24 mouse cellular contexts compared by ENCODE assay signal in the genomic region with DNA sequence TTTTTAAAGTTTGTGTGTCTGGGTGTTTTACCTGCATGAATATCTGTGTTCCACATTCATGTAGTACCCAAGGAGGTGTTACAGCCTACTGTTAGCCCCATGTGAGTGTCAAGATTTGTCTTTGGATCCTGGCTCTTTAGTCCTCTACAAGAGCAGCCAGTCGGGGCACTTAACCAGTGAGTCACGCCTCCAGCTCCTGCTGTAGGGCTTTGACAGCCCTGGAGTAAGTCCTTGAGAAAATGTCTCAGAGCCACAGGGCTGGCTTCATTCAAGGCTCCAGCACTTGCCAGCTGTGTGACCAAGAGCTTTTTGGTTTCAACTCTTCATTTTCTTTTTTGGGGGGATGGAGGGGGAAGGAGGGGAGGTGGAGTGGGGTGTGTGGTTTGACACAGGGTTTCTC. TPM values are rescaled to one million over a fixed set of nuclear protein-coding genes. Genes with fewer than 3 reads are reported as not detected.
A peak's percentile ranks its signal among the peaks of the same experiment; 100 is the strongest.
DNase-seq lines count a peak whose midpoint lies in the region; ATAC-seq and TF ChIP-seq lines count a peak whose summit lies in the region.
"Had no signal": no experiment of that assay in that cellular context is flagged by ENCODE, and none has a peak within 500 bp of the region (broad histone marks: within the 10 kb centered on the region; RNA-seq: fewer than 3 reads in every experiment).

No protein-coding gene starts in this region.

- H3K27ac ChIP-seq in lung, embryonic 16.5 days (ENCODE audit: low read length): no peak overlapping the region
- peak overlapping the region; percentile 98; the same call in 1 of the 2 replicates for H3K27ac ChIP-seq in small intestine, adult 2 months (ENCODE audit: insufficient read depth, low read depth, low read length)
- H3K27ac ChIP-seq: embryonic facial prominence, embryonic 10.5 days; forebrain, embryonic 13.5 days; heart, embryonic 13.5 days; hindbrain, embryonic 15.5 days; kidney, postnatal 0 days; left cerebral cortex, adult 2 months; limb, embryonic 12.5 days; liver, embryonic 12.5 days had no signal

- H3K27me3 ChIP-seq in lung, embryonic 16.5 days (ENCODE audit: control insufficient read depth, insufficient read depth, low read depth, low read length): no peaks in the 10 kb centered on the region
- no peaks in the 10 kb centered on the region for H3K27me3 ChIP-seq in small intestine, adult 2 months (ENCODE audit: control insufficient read depth, insufficient read depth, low read length)
- H3K27me3 ChIP-seq: forebrain, embryonic 13.5 days; heart, embryonic 13.5 days; hindbrain, embryonic 15.5 days; limb, embryonic 12.5 days; liver, embryonic 12.5 days had no signal

- peak; percentile 82 for ATAC-seq in lung, embryonic 16.5 days (ENCODE audit: low read depth)
- ATAC-seq: forebrain, embryonic 13.5 days; liver, embryonic 12.5 days had no signal

- no peak overlapping the region for H3K9ac ChIP-seq in lung, embryonic 16.5 days (ENCODE audit: low read length)
- H3K9ac ChIP-seq: forebrain, embryonic 13.5 days; heart, embryonic 13.5 days; hindbrain, embryonic 15.5 days; limb, embryonic 12.5 days; liver, embryonic 12.5 days had no signal

- peaks cover 9% of the 10 kb centered on the region for H3K4me1 ChIP-seq in lung, embryonic 16.5 days (replicated peaks; ENCODE audit: control insufficient read depth, insufficient read depth, low read length)
- H3K4me1 ChIP-seq in small intestine, adult 2 months (ENCODE audit: control insufficient read depth, insufficient read depth, insufficient read length, low read length): peaks cover 16% of the 10 kb centered on the region; the same call in 1 of the 2 replicates
- H3K4me1 ChIP-seq: embryonic facial prominence, embryonic 10.5 days; forebrain, embryonic 13.5 days; hindbrain, embryonic 15.5 days; limb, embryonic 12.5 days had no signal

- TF ChIP-seq CTCF in small intestine, adult 2 months (IDR thresholded peaks at IDR 0.05; ENCODE audit: extremely low read depth, insufficient read length, insufficient replicate concordance, low read depth, low read length): no peak

- H3K4me3 ChIP-seq in lung, embryonic 16.5 days (ENCODE audit: low read length): no peak overlapping the region
- H3K4me3 ChIP-seq in small intestine, adult 2 months (ENCODE audit: low read depth, low read length): no peak overlapping the region
- H3K4me3 ChIP-seq: embryonic facial prominence, embryonic 10.5 days; forebrain, embryonic 13.5 days; heart, embryonic 13.5 days; hindbrain, embryonic 15.5 days; left cerebral cortex, adult 2 months; limb, embryonic 12.5 days; liver, embryonic 12.5 days had no signal

- no peaks in the 10 kb centered on the region for H3K9me3 ChIP-seq in lung, embryonic 16.5 days (ENCODE audit: control insufficient read depth, low read length)
- H3K9me3 ChIP-seq: embryonic facial prominence, embryonic 10.5 days; forebrain, embryonic 13.5 days; heart, embryonic 13.5 days; hindbrain, embryonic 15.5 days; limb, embryonic 12.5 days; liver, embryonic 12.5 days had no signal

- no peak overlapping the region for H3K4me2 ChIP-seq in lung, embryonic 16.5 days (ENCODE audit: low read depth, low read length)
- H3K4me2 ChIP-seq: forebrain, embryonic 13.5 days; heart, embryonic 13.5 days; hindbrain, embryonic 15.5 days; limb, embryonic 12.5 days; liver, embryonic 12.5 days; midbrain, embryonic 11.5 days had no signal

- 48% methylated on average over 2 of the region's 2 CpGs for WGBS in lung, embryonic 16.5 days
- 34% methylated on average over 2 of the region's 2 CpGs for WGBS in small intestine, adult 2 months

- no peak for TF ChIP-seq POLR2A in small intestine, adult 2 months (IDR thresholded peaks at IDR 0.05; ENCODE audit: low read depth, low read length)

- peak; percentile 64 for DNase-seq in adrenal gland, postnatal 14 days
- peak; percentile 25 for DNase-seq in adrenal gland, postnatal 25 days
- DNase-seq in ovary, postnatal 36 days (ENCODE audit: low spot score): no peak
- no peak for DNase-seq in layer of hippocampus, adult 11-12 months (ENCODE audit: low spot score)
- DNase-seq in ovary, postnatal 14 days (ENCODE audit: low spot score): no peak
- DNase-seq: cerebellum, adult 9-10 months; gastrocnemius, postnatal 10 days; heart, adult 18-20 months; kidney, adult 18-20 months; right cerebral cortex, adult 18-20 months had no signal

- no peaks in the 10 kb centered on the region for H3K36me3 ChIP-seq in lung, embryonic 16.5 days (ENCODE audit: control insufficient read depth, insufficient read depth, low read length)
- H3K36me3 ChIP-seq in small intestine, adult 2 months (ENCODE audit: control insufficient read depth, insufficient read depth, low read length): no peaks in the 10 kb centered on the region
- H3K36me3 ChIP-seq: embryonic facial prominence, embryonic 10.5 days; heart, embryonic 13.5 days; hindbrain, embryonic 15.5 days; limb, embryonic 12.5 days; liver, embryonic 12.5 days had no signal

RNA-seq across cellular contexts. Expression of a gene that starts 8.6 kb away (rescaled TPM):
- total RNA-seq in adrenal gland, postnatal 14 days (2021): 383 and 441 TPM in 2 replicates
- 378 and 500 TPM in 2 replicates for total RNA-seq in adrenal gland, postnatal 25 days (2021)
- 514 and 599 TPM in 2 replicates for polyA plus RNA-seq in lung, embryonic 16.5 days (2015; fragmentation: Nextera tagmentation; extraction: Ambion mirVana)
- 90.3 and 250 TPM in 2 replicates for polyA plus RNA-seq in small intestine, adult 2 months (2012; rRNA removed)

RNA-seq across cellular contexts. Expression of a gene that starts 31.8 kb away (rescaled TPM):
- total RNA-seq in adrenal gland, postnatal 14 days (2021): 3.0 and 59.5 TPM in 2 replicates
- 6.0 TPM in 1 of 2 replicates, not detected in the other for total RNA-seq in adrenal gland, postnatal 25 days (2021)
- polyA plus RNA-seq in lung, embryonic 16.5 days (2015; fragmentation: Nextera tagmentation; extraction: Ambion mirVana): 0.80 and 1.4 TPM in 2 replicates
- polyA plus RNA-seq in small intestine, adult 2 months (2012; rRNA removed): not detected in 2 replicates
- total RNA-seq: heart, adult 18-20 months; heart, postnatal 25 days; layer of hippocampus, adult 8-10 months; left cerebral cortex, adult 2 months had no signal
- polyA plus RNA-seq: frontal cortex, adult 2 months had no signal

Comparison
In these comparisons a context has a peak if more than half of its experiments do, and no peak if none do; other contexts are left out.
1. DNase-seq: peak in adrenal gland, postnatal 14 days (single experiment) and adrenal gland, postnatal 25 days (single experiment); none in ovary, postnatal 36 days (single experiment), layer of hippocampus, adult 11-12 months (single experiment) and ovary, postnatal 14 days (single experiment).